Mouse (Mus musculus) CH12.LX (cell line): Measurements from ENCODE around the gene Akap8l. TPM values are rescaled to one million over a fixed set of nuclear protein-coding genes. Genes with fewer than 3 reads are reported as not detected.

Source experiments
- polyA plus RNA-seq: library from polyadenylated mRNA; unstranded; fragments of >175 nt; gene quantifications from 2 replicates; pipeline ENCODE4 v1.2.1, GENCODE M21; 2012; ENCODE audit warnings: low read depth; ENCODE audit not compliant: insufficient read length
- total RNA-seq, 2 experiments: library from RNA; depleted of rRNA; stranded (reverse); fragments of 300-350 nt in 1 of 2; fragments of >200 nt in 1 of 2; gene quantifications; 2 replicates each; pipeline ENCODE4 v1.2.3; 2012 to 2014

Akap8l gene
- total and polyA plus RNA-seq, 3 experiments, result 29.6 to 43.4 (median 41.4) TPM

Other genes starting within 250 kb of the Akap8l start
- 0.08 and 0.17 TPM in 2 replicates for gene Notch3, start 183.8 kb downstream of the Akap8l start, total RNA-seq (2012; rRNA removed)
- not detected in 2 replicates for gene Notch3, start 183.8 kb downstream of the Akap8l start, total RNA-seq (2014; rRNA removed)
- not detected in 2 replicates for gene Notch3, start 183.8 kb downstream of the Akap8l start, polyA plus RNA-seq
- 0.21 and 0.30 TPM in 2 replicates for gene Ephx3, start 161.1 kb downstream of the Akap8l start, total RNA-seq (2012; rRNA removed)
- 0.31 TPM in 1 of 2 replicates, not detected in the other for gene Ephx3, start 161.1 kb downstream of the Akap8l start, total RNA-seq (2014; rRNA removed)
- gene Ephx3, start 161.1 kb downstream of the Akap8l start, polyA plus RNA-seq, result 0.20 and 0.24 TPM in 2 replicates
- gene Brd4, start 65.9 kb downstream of the Akap8l start, total RNA-seq (2012; rRNA removed), result 17.5 and 19.1 TPM in 2 replicates
- 4.8 and 6.3 TPM in 2 replicates for gene Brd4, start 65.9 kb downstream of the Akap8l start, total RNA-seq (2014; rRNA removed)
- gene Brd4, start 65.9 kb downstream of the Akap8l start, polyA plus RNA-seq, result 68.1 and 68.5 TPM in 2 replicates
- 62.5 and 85.8 TPM in 2 replicates for gene Akap8, start 29.4 kb downstream of the Akap8l start, total RNA-seq (2012; rRNA removed)
- gene Akap8, start 29.4 kb downstream of the Akap8l start, total RNA-seq (2014; rRNA removed), result 75.2 and 80.2 TPM in 2 replicates
- 146 and 174 TPM in 2 replicates for gene Akap8, start 29.4 kb downstream of the Akap8l start, polyA plus RNA-seq
- gene Wiz, start 38.8 kb upstream of the Akap8l start, total RNA-seq (2012; rRNA removed), result 4.4 and 4.5 TPM in 2 replicates
- gene Wiz, start 38.8 kb upstream of the Akap8l start, total RNA-seq (2014; rRNA removed), result 1.0 and 1.2 TPM in 2 replicates
- gene Wiz, start 38.8 kb upstream of the Akap8l start, polyA plus RNA-seq, result 20.4 and 25.4 TPM in 2 replicates
- gene Rasal3, start 53.0 kb upstream of the Akap8l start, total RNA-seq (2012; rRNA removed), result 27.5 and 40.5 TPM in 2 replicates
- 18.1 and 18.6 TPM in 2 replicates for gene Rasal3, start 53.0 kb upstream of the Akap8l start, total RNA-seq (2014; rRNA removed)
- 77.6 and 83.2 TPM in 2 replicates for gene Rasal3, start 53.0 kb upstream of the Akap8l start, polyA plus RNA-seq
- gene Pglyrp2, start 73.6 kb upstream of the Akap8l start, total RNA-seq (2012; rRNA removed), result 1.2 and 2.0 TPM in 2 replicates
- gene Pglyrp2, start 73.6 kb upstream of the Akap8l start, total RNA-seq (2014; rRNA removed), result 3.5 and 4.1 TPM in 2 replicates
- gene Pglyrp2, start 73.6 kb upstream of the Akap8l start, polyA plus RNA-seq, result 4.1 and 5.8 TPM in 2 replicates
- gene Cyp4f39, start 102.1 kb upstream of the Akap8l start, total RNA-seq (2012; rRNA removed), result 0.64 and 0.67 TPM in 2 replicates
- 0.58 and 0.64 TPM in 2 replicates for gene Cyp4f39, start 102.1 kb upstream of the Akap8l start, total RNA-seq (2014; rRNA removed)
- gene Cyp4f39, start 102.1 kb upstream of the Akap8l start, polyA plus RNA-seq, result 0.70 and 0.93 TPM in 2 replicates
- gene Cyp4f17, start 155.4 kb upstream of the Akap8l start, total RNA-seq (2012; rRNA removed), result 2.2 and 3.3 TPM in 2 replicates
- 4.1 and 4.4 TPM in 2 replicates for gene Cyp4f17, start 155.4 kb upstream of the Akap8l start, total RNA-seq (2014; rRNA removed)
- gene Cyp4f17, start 155.4 kb upstream of the Akap8l start, polyA plus RNA-seq, result 3.6 and 4.8 TPM in 2 replicates
- gene Cyp4f16, start 186.0 kb upstream of the Akap8l start, total RNA-seq (2012; rRNA removed), result 30.0 TPM in 2 replicates
- 28.1 and 28.3 TPM in 2 replicates for gene Cyp4f16, start 186.0 kb upstream of the Akap8l start, total RNA-seq (2014; rRNA removed)
- 31.2 and 33.9 TPM in 2 replicates for gene Cyp4f16, start 186.0 kb upstream of the Akap8l start, polyA plus RNA-seq